Mouse (Mus musculus) spleen, adult 18-20 months (tissue): Measurements from ENCODE around the gene Cdk12.
"Not testable (repeated sequence)": the region's sequence is repeated elsewhere in the genome, so short reads cannot be mapped to it uniquely, and the experiment has no call there.

Experiments
- DNase-seq, 2 experiments: peaks; one replicate each; pipeline ENCODE4 v3.0.0; 2022; ENCODE audit warnings: mixed read lengths in 2 of 2

The Cdk12 gene

GRCm38 (mm10) chr11:98202641-98203350 lies at the start of gene Cdk12:
Cdk12 (plus strand) TSS chr11:98203059.
- peak; percentile 93 for DNase-seq

GRCm38 (mm10) chr11:98155094-98155493 lies 47.8 kb upstream of the Cdk12 start:
- DNase-seq: no peak

DNA sequence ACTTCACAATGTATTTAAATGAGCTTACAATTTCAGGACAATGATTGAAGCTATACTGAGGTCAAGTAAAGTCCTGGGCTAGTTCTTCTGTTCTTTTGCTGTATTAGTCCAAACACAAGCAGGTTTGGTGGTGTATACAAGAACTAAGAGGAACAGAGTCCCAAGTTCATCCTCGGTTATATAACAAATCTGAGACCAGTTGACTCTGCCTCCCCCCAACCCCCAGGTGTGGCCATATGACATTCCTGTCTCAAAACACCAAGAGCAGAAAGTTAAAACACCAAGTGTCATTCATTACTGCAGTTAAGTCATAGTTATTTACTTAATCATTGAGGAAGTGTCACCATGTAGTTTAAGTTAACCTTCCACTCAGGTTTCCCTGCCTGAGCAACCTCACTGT lies 34.5 kb upstream of the Cdk12 start:
- no peak for DNase-seq

- DNase-seq: not testable (repeated sequence)
These were observed 20.7 kb upstream of the Cdk12 start for GRCm38 (mm10) chr11:98182149-98182548.

DNA sequence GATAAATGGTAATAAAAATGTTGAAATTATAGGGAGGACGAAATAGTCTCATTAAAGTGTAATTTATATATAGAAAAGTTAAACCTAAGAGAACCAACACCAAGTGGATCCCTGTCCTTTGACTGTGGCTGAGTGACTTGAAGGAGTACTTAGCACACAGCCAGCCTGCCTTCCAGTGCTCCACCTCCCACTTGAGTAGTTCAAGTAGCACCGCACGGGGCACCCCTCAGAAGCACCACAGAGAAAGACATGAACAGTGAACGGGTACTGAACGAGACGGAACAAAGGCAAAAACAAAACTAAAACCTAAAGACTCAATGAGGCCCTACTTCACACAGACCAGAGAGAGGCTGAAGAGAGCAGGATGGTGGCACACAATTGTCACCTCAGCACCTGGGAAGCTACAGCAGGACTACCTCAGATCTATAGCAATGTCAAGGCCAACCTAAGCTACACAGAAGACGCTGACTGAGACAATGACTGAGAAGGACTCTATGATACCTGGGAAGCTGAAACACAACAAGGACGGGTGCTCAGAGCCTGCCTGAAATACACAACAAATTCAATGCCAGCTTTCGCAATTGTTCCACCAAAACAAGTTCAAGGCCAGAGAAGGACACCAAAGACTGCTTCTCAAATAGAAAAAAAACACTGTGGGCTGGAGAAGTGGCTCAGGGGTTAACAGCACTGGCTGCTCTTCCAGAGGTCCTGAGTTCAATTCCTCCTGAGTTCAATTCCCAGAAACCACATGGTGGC lies 15.0 kb upstream of the Cdk12 start:
- no peak for DNase-seq

GRCm38 (mm10) chr11:98190820-98191219 lies 12.0 kb upstream of the Cdk12 start:
- DNase-seq: no peak

- DNase-seq: peak; percentile 81 to 83
These were observed 9.7 kb upstream of the Cdk12 start, which contains the start of gene Med1 for GRCm38 (mm10) chr11:98192901-98193805. Med1 (minus strand) TSS chr11:98193293.

- peak; percentile 11 to 41 for DNase-seq
These were observed 843 bp upstream of the Cdk12 start for GRCm38 (mm10) chr11:98201791-98202640.

- DNase-seq: no peak
These were observed 572 bp downstream of the Cdk12 start for GRCm38 (mm10) chr11:98203351-98203911.

DNA sequence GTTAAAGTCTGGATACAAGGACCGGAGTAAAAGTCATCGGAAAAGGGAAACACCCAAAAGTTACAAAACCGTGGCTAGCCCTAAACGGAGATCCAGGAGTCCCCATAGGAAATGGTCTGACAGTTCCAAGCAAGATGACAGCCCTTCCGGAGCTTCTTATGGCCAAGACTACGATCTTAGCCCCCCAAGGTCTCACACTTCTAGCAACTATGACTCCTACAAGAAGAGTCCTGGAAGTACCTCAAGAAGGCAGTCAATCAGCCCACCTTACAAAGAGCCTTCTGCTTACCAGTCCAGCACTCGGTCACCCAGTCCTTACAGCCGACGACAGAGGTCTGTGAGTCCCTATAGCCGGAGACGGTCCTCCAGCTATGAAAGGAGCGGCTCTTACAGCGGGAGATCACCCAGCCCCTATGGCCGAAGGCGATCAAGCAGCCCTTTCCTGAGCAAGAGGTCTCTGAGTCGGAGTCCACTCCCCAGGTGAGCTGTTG lies 1.1 kb downstream of the Cdk12 start:
- DNase-seq: peak in 1 of 2 experiments; percentile 20

- DNase-seq: no peak
These were observed 2.6 kb downstream of the Cdk12 start for GRCm38 (mm10) chr11:98205463-98205862.

DNA sequence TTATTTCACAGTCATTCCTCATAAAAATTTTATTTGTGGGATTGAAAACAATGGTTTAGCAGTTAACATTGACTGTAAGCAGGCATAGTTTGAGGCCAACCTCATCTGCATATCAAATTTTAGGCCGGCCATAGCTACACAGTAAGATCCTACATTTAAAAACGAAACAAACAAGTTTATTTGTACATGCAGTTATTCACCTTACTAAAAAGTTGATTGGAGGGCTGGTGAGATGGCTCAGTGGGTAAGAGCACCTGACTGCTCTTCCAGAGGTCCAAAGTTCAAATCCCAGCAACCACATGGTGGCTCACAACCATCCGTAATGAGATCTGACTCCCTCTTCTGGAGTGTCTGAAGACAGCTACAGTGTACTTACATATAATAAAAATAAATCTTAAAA lies 3.4 kb downstream of the Cdk12 start:
- not testable (repeated sequence) for DNase-seq

- DNase-seq: not testable (repeated sequence)
These were observed 6.8 kb downstream of the Cdk12 start for GRCm38 (mm10) chr11:98209661-98210060.

GRCm38 (mm10) chr11:98213311-98213710 lies 10.5 kb downstream of the Cdk12 start:
- no peak for DNase-seq

- no peak for DNase-seq
These were observed 23.5 kb downstream of the Cdk12 start for GRCm38 (mm10) chr11:98226349-98226748.

GRCm38 (mm10) chr11:98238416-98238815 lies 35.6 kb downstream of the Cdk12 start:
- no peak for DNase-seq

DNA sequence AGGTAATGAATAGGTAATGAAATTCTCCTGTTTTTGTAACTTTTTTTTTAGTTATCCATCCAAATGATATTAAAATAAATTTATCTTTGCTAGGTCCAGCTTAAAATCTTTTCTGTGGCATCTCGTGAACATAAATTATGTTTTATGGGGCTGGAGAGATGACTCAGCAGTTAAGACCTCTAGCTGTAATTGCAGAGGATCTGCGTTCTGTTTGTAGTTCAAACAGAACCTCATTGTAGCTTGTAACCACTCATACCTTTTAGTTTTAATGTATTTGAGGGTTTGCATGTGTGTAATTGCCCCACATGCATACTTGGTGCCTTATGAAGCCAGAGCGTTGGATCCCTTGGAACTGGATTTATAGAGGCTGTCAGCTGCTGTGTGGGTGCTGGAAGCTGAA lies 36.1 kb downstream of the Cdk12 start:
- DNase-seq: no peak

DNA sequence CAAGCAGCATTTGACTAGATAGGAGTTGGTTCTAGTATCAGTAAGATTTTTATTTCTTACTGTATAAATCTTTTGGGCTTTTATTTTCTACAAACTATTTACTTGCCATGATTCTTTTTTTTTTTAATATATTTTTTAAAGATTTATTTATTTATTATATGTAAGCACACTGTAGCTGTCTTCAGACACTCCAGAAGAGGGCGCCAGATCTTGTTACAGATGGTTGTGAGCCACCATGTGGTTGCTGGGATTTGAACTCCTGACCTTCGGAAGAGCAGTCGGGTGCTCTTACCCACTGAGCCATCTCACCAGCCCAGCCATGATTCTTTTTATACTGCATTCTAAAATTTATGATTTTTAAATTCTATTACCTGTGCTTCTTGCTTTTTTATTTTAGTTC lies 40.1 kb downstream of the Cdk12 start:
- not testable (repeated sequence) for DNase-seq

GRCm38 (mm10) chr11:98244415-98244814 lies 41.6 kb downstream of the Cdk12 start:
- no peak for DNase-seq

- DNase-seq: no peak
These were observed 44.5 kb downstream of the Cdk12 start for GRCm38 (mm10) chr11:98247325-98247724.

GRCm38 (mm10) chr11:98253807-98254206 lies 50.9 kb downstream of the Cdk12 start:
- no peak for DNase-seq
